Mouse (Mus musculus) cerebellum, postnatal 4 days (tissue): ENCODE results near the gene Musk.
A peak's percentile ranks its signal among the peaks of the same experiment; 100 is the strongest.
"Not testable (repeated sequence)": the region's sequence is repeated elsewhere in the genome, so short reads cannot be mapped to it uniquely, and the experiment has no call there.

Experiments
- DNase-seq, 2 experiments: peaks; one replicate each; pipeline ENCODE4 v3.0.0; 2022; ENCODE audit warnings: low spot score in 2 of 2, mixed read lengths in 1 of 2

Gene Musk

DNA sequence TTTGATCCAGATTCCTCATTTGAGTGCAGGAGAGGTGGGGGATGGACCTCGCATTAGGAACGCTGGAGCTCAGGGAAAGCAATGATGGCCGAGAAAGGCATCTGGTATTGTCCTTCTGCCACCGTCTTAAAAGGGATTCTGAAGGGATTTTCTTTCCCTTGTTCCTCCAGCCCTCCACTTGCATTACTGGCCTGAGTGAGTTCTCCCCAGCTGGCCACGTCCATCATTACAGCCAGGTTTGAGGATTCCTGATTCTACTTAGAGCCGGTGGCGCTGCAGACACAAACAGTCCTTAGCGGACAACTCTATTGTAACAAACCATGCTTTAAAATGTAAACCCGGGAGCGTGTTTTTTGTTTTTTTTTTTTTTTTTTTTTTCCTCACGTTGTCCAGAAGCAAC lies at the start of gene Musk:
TSS of gene Musk (plus strand) at position 274 of the 400 bp plus-strand sequence.
- DNase-seq: no peak

GRCm38 (mm10) chr4:58240416-58240815 lies 45.3 kb upstream of the Musk start:
- DNase-seq: no peak

DNA sequence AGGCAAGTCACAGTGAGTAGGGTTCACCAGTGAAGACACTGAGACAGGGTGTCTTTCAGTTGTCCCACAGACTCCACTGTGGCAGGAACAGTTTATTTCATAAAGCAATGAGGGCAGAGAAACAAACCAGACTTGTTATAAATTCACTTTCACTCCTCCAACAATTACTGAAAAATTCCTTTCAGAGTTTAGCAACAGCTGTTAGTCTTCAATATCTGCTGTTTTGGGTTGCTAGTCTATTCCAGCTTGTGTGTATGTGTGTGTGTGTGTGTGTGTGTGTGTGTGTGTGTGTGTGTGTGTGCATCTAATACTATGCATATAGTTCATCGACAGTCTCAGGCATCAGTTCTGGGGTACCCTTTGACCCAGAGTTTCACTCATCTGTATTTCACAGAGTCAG lies 40.2 kb upstream of the Musk start:
- DNase-seq: no peak

DNA sequence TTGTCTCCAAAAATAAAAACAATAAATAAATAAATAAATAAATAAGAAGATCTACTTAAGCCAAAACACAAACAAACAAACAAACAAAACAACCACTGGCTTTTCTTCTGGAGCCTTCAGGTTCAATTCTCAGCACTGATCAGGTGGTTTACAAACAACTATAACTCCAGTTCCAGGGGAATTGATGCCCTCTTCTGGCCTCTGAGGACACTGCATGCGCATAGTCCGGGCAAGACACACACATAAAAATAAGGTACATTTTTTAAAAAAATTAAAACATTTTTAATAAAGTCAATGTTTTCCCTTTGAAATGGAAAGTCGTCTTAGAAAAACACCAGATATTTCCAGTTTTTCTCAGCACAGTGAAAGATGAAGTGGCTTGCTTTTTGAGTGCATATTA lies 33.4 kb upstream of the Musk start:
- no peak for DNase-seq

DNA sequence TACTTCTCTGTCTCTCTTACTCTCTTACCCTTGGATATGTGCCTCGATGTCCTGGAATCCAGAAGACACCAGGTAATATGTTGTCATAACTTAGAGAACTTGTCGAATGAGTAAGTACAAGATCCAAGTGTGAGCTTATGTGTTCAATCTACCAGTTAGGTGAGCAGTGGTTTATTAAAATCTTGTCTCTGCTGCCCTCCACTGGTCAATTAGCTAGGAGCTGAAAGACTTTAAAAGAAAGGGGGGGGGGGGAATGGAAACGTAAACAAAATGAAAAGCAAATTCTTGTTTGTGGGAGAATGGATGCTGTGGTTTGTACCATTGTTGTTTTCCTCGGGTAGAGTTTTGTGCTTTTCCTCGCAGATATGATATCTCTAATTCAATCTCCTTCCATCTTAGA lies 32.4 kb upstream of the Musk start:
- peak in 1 of 2 experiments; percentile 42 for DNase-seq

GRCm38 (mm10) chr4:58260767-58261166 lies 25.0 kb upstream of the Musk start:
- DNase-seq: not testable (repeated sequence)

DNA sequence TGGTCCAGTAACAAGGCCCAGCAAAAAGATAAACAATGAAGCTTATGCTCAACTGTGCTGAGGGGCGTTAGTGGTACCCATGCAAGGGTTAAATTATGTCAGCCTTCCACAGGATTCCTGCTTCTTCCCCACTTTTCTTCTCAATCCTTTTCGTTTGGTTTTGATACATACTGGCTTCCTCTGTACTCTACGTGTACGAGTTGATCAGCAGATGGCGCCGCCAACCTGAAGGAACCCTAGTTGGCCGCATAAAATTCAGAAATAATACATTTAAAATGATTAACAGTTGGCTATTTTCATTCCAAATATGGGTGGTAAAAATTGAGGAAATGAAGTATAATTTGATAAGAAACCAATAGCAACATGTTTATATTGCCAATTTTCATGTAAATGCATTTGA lies 19.5 kb upstream of the Musk start:
- DNase-seq: peak in 1 of 2 experiments; percentile 30

- DNase-seq: no peak
Observed at GRCm38 (mm10) chr4:58268897-58269542, 16.7 kb upstream of the Musk start.

- DNase-seq: no peak
Observed at GRCm38 (mm10) chr4:58269961-58270360, 15.8 kb upstream of the Musk start.

DNA sequence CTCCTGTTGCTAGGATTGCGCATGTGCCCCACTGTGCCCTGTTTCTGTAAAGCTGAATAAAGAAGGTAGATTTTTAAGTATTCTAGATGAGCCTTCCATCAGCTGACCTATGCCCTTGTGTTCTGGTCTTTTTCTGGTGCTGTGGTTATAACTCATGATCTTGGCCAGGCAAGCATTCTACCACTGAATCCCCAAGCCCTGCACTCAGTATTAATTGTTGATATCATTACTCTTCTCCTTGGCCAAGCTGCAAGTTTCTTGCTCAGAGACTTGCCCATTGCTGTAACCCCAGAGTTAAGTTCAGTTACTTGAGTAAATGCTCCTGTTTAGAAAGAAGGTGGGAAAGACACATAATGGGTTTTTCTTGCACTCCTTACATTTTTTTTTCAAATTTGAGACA lies 14.8 kb upstream of the Musk start:
- no peak for DNase-seq

DNA sequence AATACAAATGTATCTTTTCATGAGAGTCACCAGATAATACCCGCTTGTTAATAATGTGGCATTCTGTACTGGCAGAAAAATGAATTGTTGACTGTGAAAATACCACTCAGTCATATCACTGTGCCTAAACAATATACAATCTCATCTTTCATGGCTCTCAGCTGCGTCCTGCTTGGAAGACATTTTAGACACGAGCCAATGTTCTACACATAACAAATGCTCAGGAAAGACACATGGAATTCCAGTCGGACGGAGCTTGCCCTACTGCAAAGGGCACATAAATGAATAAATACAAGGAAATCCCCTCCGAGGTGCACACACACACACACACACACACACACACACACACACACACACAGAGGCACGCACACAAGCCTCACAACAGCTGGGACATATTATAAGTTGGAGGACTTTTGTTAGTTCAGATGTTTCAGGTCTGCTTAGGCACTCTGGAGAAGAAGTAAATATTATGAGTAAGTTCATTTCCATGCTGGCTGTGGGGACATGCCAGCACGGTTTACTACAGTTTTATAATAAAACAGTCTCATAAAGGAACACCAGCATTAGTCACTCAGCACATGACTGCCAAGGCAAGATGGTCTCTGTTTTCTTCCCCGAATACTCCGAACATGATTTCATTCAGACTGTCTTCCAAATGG lies 14.1 kb upstream of the Musk start:
- DNase-seq: no peak

- DNase-seq: no peak
Observed at GRCm38 (mm10) chr4:58275261-58275895, 10.4 kb upstream of the Musk start.

DNA sequence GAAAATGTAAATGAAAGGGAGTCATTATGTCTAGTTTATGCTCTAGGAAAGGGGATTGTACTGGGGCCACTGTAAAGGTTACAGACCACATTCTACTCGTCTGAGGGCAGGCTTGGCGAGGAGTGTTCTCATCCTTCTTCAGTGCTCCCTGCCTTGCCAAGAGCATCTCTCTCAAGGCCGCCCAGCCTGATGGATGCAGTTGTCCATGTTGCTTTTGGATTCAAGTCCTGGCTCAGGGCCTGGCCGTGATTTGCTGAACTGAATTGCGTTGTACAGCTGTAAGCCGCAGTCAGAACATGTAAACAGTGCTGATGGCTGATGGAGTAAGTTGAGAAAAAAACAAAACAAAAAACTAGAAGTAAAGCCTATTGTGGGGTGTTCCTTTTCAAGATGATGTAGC lies 7.4 kb upstream of the Musk start:
- no peak for DNase-seq

DNA sequence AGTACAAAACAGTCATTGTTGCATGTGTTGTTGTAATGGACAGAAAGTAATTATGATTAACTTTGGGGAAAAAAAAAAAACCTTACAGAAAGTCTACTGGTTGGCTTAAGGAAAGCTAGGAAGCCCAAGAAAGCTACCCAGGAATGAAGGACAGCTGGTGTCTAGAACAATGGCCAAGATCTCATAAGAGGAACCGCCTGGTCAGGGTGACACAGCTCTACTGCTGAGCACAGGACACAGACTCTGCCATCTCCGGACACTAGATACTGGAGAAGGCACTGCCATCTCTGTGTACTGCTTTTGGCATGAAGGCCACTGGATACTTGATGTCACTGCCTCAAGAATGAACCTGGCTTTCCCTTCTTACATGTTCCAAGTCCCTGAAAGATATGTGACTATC lies 5.6 kb upstream of the Musk start:
- no peak for DNase-seq

DNA sequence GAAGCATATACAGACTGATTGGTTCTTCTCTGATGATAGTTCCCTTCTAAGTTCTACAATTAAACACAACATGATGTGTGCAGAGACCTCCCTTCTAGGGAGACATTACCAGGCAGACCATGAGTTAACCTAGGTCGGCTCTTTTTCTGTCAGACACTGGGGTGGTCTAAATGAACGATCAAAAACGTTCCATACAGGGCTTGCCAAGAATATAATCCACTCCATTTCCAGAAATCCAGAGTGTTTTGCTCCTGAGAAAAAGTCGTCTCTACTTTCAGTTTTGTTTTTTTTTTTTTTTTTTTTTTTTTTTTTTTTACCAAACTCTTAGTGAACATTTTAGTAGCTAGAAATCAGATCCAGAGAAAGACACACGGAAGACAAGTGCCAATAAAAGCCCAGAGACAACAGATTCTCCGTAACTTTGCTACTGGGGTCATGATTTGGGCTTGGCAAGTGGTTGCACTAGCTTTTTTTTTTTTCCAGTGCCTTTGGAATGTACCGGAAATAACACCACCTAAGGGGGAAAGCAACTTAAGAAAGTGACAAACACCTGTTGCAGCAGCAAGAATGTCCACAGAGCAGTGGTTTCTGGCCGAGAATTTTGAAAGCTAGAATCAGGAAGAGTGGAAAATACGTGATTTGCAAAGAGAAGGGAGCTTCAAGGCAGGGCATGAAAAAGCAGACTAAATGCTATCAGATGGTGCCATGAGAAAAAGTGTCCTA lies 769 bp downstream of the Musk start:
- DNase-seq: no peak

DNA sequence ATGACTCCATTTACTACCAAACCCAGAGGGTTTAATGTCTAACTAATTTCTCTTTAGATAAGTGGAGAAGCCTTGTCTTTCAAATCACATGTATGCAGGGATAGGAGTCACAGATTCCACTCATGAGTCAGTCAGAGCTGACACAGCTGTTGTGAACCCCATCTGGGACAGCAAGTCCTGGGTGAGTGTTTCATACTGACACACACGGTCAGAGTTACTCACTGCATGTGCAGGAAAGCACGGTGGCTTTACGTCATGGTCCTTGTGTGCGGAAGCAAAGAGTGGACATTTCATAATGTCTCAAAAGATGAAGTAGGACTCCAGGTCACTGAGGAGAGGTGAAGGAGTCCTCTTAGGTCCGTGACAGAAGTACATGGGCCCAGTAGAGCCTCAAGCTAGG lies 3.0 kb downstream of the Musk start:
- DNase-seq: no peak

- no peak for DNase-seq
Observed at GRCm38 (mm10) chr4:58291828-58292227, 6.1 kb downstream of the Musk start.

DNA sequence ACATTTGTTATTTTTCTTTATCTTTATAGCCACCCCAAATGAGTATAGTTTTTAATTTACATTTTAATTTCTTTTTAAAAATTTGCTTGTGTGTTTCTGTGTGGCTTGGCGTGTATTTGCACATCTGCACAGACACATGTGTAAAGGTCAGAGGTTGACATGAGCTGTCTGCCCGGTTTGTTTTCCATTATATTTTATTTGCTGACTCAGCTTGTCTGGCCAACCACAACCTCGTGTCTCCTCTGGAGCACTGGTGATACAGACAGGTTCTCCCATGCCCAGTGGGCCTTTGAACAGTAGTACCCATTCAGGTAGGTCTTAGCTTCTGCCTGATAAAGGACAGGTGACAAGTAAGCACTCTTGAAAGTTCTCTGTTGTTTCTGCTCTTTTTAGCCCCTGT lies 7.3 kb downstream of the Musk start:
- DNase-seq: no peak

DNA sequence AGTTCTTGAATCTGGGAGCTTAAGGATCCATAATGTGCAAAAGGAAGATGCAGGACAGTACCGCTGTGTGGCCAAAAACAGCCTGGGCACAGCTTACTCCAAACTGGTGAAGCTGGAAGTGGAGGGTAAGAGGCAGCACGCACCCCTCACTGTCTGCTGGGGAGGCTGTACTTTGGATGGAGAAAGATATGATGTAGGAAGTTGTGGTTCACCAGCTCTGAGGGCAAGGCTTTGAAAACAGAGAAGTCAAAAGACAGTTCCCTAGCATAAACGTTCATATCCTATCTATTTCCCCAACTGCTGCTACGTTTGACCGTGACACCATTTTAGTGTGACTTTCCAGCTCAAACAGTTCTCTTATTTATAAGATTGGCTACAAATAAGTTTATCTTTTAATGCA lies 18.1 kb downstream of the Musk start:
- no peak for DNase-seq

- no peak for DNase-seq
Observed at GRCm38 (mm10) chr4:58304564-58304963, 18.8 kb downstream of the Musk start.

GRCm38 (mm10) chr4:58307421-58307820 lies 21.7 kb downstream of the Musk start:
- DNase-seq: no peak

DNA sequence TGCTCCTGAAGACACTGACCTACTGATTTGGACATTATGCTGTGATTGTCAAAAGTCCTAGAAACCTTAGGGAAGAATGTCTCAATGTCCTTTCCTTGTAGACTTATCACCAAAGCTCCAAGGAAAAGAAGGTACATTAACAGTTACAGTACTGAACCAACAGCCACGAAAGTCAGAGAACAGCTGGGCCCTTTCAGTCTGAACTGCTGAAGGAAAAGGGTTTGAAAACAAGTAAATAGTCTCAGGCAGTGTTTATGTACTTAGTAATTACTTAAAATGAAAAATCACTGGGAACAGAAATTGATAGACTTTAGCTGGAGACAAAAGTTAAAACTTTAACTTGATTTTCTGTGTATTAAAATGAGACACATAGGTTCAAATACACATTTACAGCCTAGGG lies 27.6 kb downstream of the Musk start:
- no peak for DNase-seq
